Mouse (Mus musculus) midbrain, embryonic 15.5 days (tissue): ENCODE results near the gene Usp8. TPM values are rescaled to one million over a fixed set of nuclear protein-coding genes. Genes with fewer than 3 reads are reported as not detected.

Experiments used
- ATAC-seq: fragments of 200-750 bp; cut with Nextera tagmentation; replicated peaks from 2 replicates; pipeline ENCODE4 v1.8.0; 2017; ENCODE audit warnings: moderate TSS enrichment
- H3K27ac ChIP-seq: fragments of 300-500 bp; sonication (generic); 2 replicates; pipeline ENCODE4 v1.5.1; 2015; ENCODE audit warnings: mild to moderate bottlenecking, inconsistent platforms
- H3K27me3 ChIP-seq: fragments of 300-500 bp; sonication (generic); replicated peaks from 2 replicates; pipeline ENCODE4 v1.6.1; 2015; ENCODE audit warnings: inconsistent platforms
- H3K36me3 ChIP-seq: fragments of 300-500 bp; sonication (generic); replicated peaks from 2 replicates; pipeline ENCODE4 v1.6.1; 2015; ENCODE audit warnings: inconsistent platforms
- H3K4me1 ChIP-seq: fragments of 300-500 bp; sonication (generic); 2 replicates; pipeline ENCODE4 v1.6.1; 2015; ENCODE audit warnings: inconsistent platforms
- H3K4me2 ChIP-seq: fragments of 300-500 bp; sonication (generic); 2 replicates; pipeline ENCODE4 v1.6.1; 2015; ENCODE audit warnings: inconsistent platforms, mild to moderate bottlenecking, moderate library complexity
- H3K4me3 ChIP-seq: fragments of 300-500 bp; sonication (generic); 2 replicates; pipeline ENCODE4 v1.5.1; 2015; ENCODE audit warnings: mild to moderate bottlenecking, inconsistent platforms
- H3K9ac ChIP-seq: fragments of 300-500 bp; sonication (generic); 2 replicates; pipeline ENCODE4 v1.6.1; 2015; ENCODE audit warnings: mild to moderate bottlenecking, inconsistent platforms
- H3K9me3 ChIP-seq: fragments of 300-500 bp; sonication (generic); 2 replicates; pipeline ENCODE4 v1.6.1; 2016; ENCODE audit warnings: inconsistent platforms
- WGBS: fragments of 180-500 bp; shearing (Covaris S2); methylation state at CpG from one replicate; pipeline ENCODE4 v1.1.7; 2015; ENCODE audit warnings: mixed read lengths; 5-methylcytosine and 5-hydroxymethylcytosine counted together
- polyA plus RNA-seq: library from polyadenylated mRNA; unstranded; fragments of >200 nt; fragmentation: Nextera tagmentation; extraction: Ambion mirVana; gene quantifications from 2 replicates; pipeline ENCODE4 v1.2.1, GENCODE M21; 2015

The Usp8 gene
- polyA plus RNA-seq, 1 experiment from 2014 or later, result 28.1 TPM

GRCm38 (mm10) chr2:126682937-126683336, 24.2 kb upstream of the Usp8 start:
- no peak overlapping the region for H3K27ac ChIP-seq
- H3K27me3 ChIP-seq, result no peaks in the 10 kb centered on the region
- H3K4me2 ChIP-seq, result no peak overlapping the region
- H3K36me3 ChIP-seq, result peaks cover 4% of the 10 kb centered on the region; the same call in 1 of the 2 replicates
- H3K4me3 ChIP-seq, result no peak overlapping the region
- H3K9me3 ChIP-seq, result no peaks in the 10 kb centered on the region
- H3K9ac ChIP-seq, result no peak overlapping the region
- no peaks in the 10 kb centered on the region for H3K4me1 ChIP-seq
- ATAC-seq, result no peak
- WGBS, result 93% methylated on average over 1 of the region's 1 CpGs

GRCm38 (mm10) chr2:126691290-126691689, 15.8 kb upstream of the Usp8 start:
- Histone ChIP-seq H3K9me3 (no peaks in the 10 kb centered on the region), H3K4me2 (no peak overlapping the region), H3K4me1 (no peaks in the 10 kb centered on the region), H3K9ac (no peak overlapping the region), H3K27me3 (no peaks in the 10 kb centered on the region), H3K36me3 (no peaks in the 10 kb centered on the region), H3K27ac (no peak overlapping the region), H3K4me3 (no peak overlapping the region)
- no peak for ATAC-seq
- WGBS, result 87% methylated on average over 3 of the region's 3 CpGs

- no peak overlapping the region for H3K4me2 ChIP-seq
- H3K9ac ChIP-seq, result no peak overlapping the region
- H3K27ac ChIP-seq, result no peak overlapping the region
- no peaks in the 10 kb centered on the region for H3K4me1 ChIP-seq
- ATAC-seq, result no peak
- H3K9me3 ChIP-seq, result no peaks in the 10 kb centered on the region
- WGBS, result 87% methylated on average over 6 of the region's 6 CpGs
- H3K4me3 ChIP-seq, result no peak overlapping the region
- H3K36me3 ChIP-seq, result no peaks in the 10 kb centered on the region
- H3K27me3 ChIP-seq, result no peaks in the 10 kb centered on the region
These were observed 11.8 kb upstream of the Usp8 start for GRCm38 (mm10) chr2:126695285-126695684.

GRCm38 (mm10) chr2:126707438-126707779, 281 bp downstream of the Usp8 start:
- H3K27ac ChIP-seq, result peak overlapping the region; percentile 89
- ATAC-seq, result peak; percentile 88
- H3K4me1 ChIP-seq, result peaks cover 23% of the 10 kb centered on the region
- peak overlapping the region; percentile 70 for H3K4me2 ChIP-seq
- 0% methylated on average over 23 of the region's 23 CpGs for WGBS
- H3K9me3 ChIP-seq, result no peaks in the 10 kb centered on the region
- no peaks in the 10 kb centered on the region for H3K36me3 ChIP-seq
- H3K27me3 ChIP-seq, result peaks cover 7% of the 10 kb centered on the region; the same call in 1 of the 2 replicates
- peak overlapping the region; percentile 88 for H3K9ac ChIP-seq
- H3K4me3 ChIP-seq, result peak overlapping the region; percentile 93

- H3K9ac ChIP-seq, result peak overlapping the region; percentile 88; the same call in 1 of the 2 replicates
- ATAC-seq, result no peak
These were observed 1.2 kb downstream of the Usp8 start for GRCm38 (mm10) chr2:126708361-126708760.

GRCm38 (mm10) chr2:126712526-126712925, 5.4 kb downstream of the Usp8 start:
- peaks cover 18% of the 10 kb centered on the region for H3K4me1 ChIP-seq
- no peak overlapping the region for H3K4me3 ChIP-seq
- no peak overlapping the region for H3K4me2 ChIP-seq
- ATAC-seq, result no peak
- H3K36me3 ChIP-seq, result no peaks in the 10 kb centered on the region
- H3K27ac ChIP-seq, result no peak overlapping the region
- WGBS, result 96% methylated on average over 5 of the region's 5 CpGs
- H3K9ac ChIP-seq, result no peak overlapping the region
- H3K9me3 ChIP-seq, result no peaks in the 10 kb centered on the region
- no peaks in the 10 kb centered on the region for H3K27me3 ChIP-seq

More at GRCm38 (mm10) chr2:126708361-126708760, 1.2 kb downstream of the Usp8 start:
- Histone ChIP-seq H3K36me3 (no peaks in the 10 kb centered on the region), H3K4me2 (peak overlapping the region; percentile 70), H3K27ac (no peak overlapping the region), H3K27me3 (peaks cover 7% of the 10 kb centered on the region; the same call in 1 of the 2 replicates), H3K9me3 (no peaks in the 10 kb centered on the region), H3K4me1 (peaks cover 23% of the 10 kb centered on the region), H3K4me3 (peak overlapping the region; percentile 93)
- WGBS, result 79% methylated on average over 4 of the region's 4 CpGs

GRCm38 (mm10) chr2:126712950-126713349, 5.8 kb downstream of the Usp8 start:
- Histone ChIP-seq H3K27ac (no peak overlapping the region), H3K9me3 (no peaks in the 10 kb centered on the region), H3K9ac (no peak overlapping the region), H3K4me3 (no peak overlapping the region), H3K4me2 (no peak overlapping the region), H3K27me3 (no peaks in the 10 kb centered on the region), H3K36me3 (no peaks in the 10 kb centered on the region), H3K4me1 (peaks cover 15% of the 10 kb centered on the region)
- no peak for ATAC-seq

- Histone ChIP-seq H3K4me1 (no peaks in the 10 kb centered on the region), H3K9ac (no peak overlapping the region), H3K27me3 (no peaks in the 10 kb centered on the region), H3K4me3 (no peak overlapping the region), H3K36me3 (peaks cover 34% of the 10 kb centered on the region), H3K4me2 (no peak overlapping the region), H3K9me3 (no peaks in the 10 kb centered on the region), H3K27ac (no peak overlapping the region)
- WGBS, result 96% methylated on average over 4 of the region's 4 CpGs
- no peak for ATAC-seq
These were observed 22.1 kb downstream of the Usp8 start for GRCm38 (mm10) chr2:126729207-126729606.

GRCm38 (mm10) chr2:126730502-126730901, 23.4 kb downstream of the Usp8 start:
- Histone ChIP-seq H3K4me2 (no peak overlapping the region), H3K4me3 (no peak overlapping the region), H3K36me3 (peaks cover 44% of the 10 kb centered on the region), H3K27ac (no peak overlapping the region), H3K9ac (no peak overlapping the region), H3K4me1 (no peaks in the 10 kb centered on the region), H3K9me3 (no peaks in the 10 kb centered on the region), H3K27me3 (no peaks in the 10 kb centered on the region)
- no peak for ATAC-seq
- WGBS, result 94% methylated on average over 2 of the region's 2 CpGs

- peaks cover 55% of the 10 kb centered on the region for H3K36me3 ChIP-seq
- ATAC-seq, result no peak
- no peak overlapping the region for H3K27ac ChIP-seq
- H3K4me2 ChIP-seq, result no peak overlapping the region
- no peak overlapping the region for H3K9ac ChIP-seq
- no peaks in the 10 kb centered on the region for H3K9me3 ChIP-seq
- no peak overlapping the region for H3K4me3 ChIP-seq
- 91% methylated on average over 6 of the region's 6 CpGs for WGBS
- no peaks in the 10 kb centered on the region for H3K27me3 ChIP-seq
- H3K4me1 ChIP-seq, result no peaks in the 10 kb centered on the region
These were observed 28.4 kb downstream of the Usp8 start for GRCm38 (mm10) chr2:126735339-126736073.

- no peak overlapping the region for H3K4me2 ChIP-seq
- no peak overlapping the region for H3K4me3 ChIP-seq
- no peak for ATAC-seq
- 86% methylated on average over 2 of the region's 2 CpGs for WGBS
- no peak overlapping the region for H3K9ac ChIP-seq
- H3K27ac ChIP-seq, result no peak overlapping the region
- no peaks in the 10 kb centered on the region for H3K27me3 ChIP-seq
- H3K9me3 ChIP-seq, result no peaks in the 10 kb centered on the region
- no peaks in the 10 kb centered on the region for H3K4me1 ChIP-seq
- H3K36me3 ChIP-seq, result peaks cover 41% of the 10 kb centered on the region
These were observed 33.2 kb downstream of the Usp8 start for GRCm38 (mm10) chr2:126740314-126740713.

GRCm38 (mm10) chr2:126743389-126743788, 36.3 kb downstream of the Usp8 start:
- no peaks in the 10 kb centered on the region for H3K4me1 ChIP-seq
- H3K27me3 ChIP-seq, result no peaks in the 10 kb centered on the region
- ATAC-seq, result no peak
- 94% methylated on average over 5 of the region's 5 CpGs for WGBS
- no peak overlapping the region for H3K4me2 ChIP-seq
- peaks cover 42% of the 10 kb centered on the region for H3K36me3 ChIP-seq
- no peak overlapping the region for H3K9ac ChIP-seq
- H3K9me3 ChIP-seq, result no peaks in the 10 kb centered on the region
- H3K27ac ChIP-seq, result no peak overlapping the region
- no peak overlapping the region for H3K4me3 ChIP-seq

- peaks cover 70% of the 10 kb centered on the region for H3K36me3 ChIP-seq
- H3K27me3 ChIP-seq, result no peaks in the 10 kb centered on the region
- H3K9me3 ChIP-seq, result no peaks in the 10 kb centered on the region
- no peak for ATAC-seq
- no peak overlapping the region for H3K4me2 ChIP-seq
- H3K9ac ChIP-seq, result no peak overlapping the region
- H3K4me1 ChIP-seq, result no peaks in the 10 kb centered on the region
- 95% methylated on average over 6 of the region's 6 CpGs for WGBS
- no peak overlapping the region for H3K4me3 ChIP-seq
- H3K27ac ChIP-seq, result no peak overlapping the region
These were observed 48.5 kb downstream of the Usp8 start for GRCm38 (mm10) chr2:126755664-126756063.
